Mouse (Mus musculus): ENCODE results near the gene Odam.

Gene Odam

GRCm38 (mm10) chr5:87884729-87885128 is at the start of gene Odam:
Odam (plus strand) TSS chr5:87885029.
- no peak for DNase-seq (ENCODE audit: low spot score)

GRCm38 (mm10) chr5:87855136-87855716 is 29.6 kb upstream of the Odam start:
- no peak for DNase-seq (ENCODE audit: low spot score)

- DNase-seq (ENCODE audit: low spot score): peak; percentile 38
Measured at GRCm38 (mm10) chr5:87870084-87870483, 14.7 kb upstream of the Odam start.

GRCm38 (mm10) chr5:87871423-87871822 is 13.4 kb upstream of the Odam start:
- no peak for DNase-seq (ENCODE audit: low spot score)

- no peak for DNase-seq (ENCODE audit: low spot score)
Measured at GRCm38 (mm10) chr5:87925372-87925771, 40.5 kb downstream of the Odam start, which contains the start of gene Csn3. Csn3 (plus strand) TSS chr5:87925579.

- no peak for DNase-seq (ENCODE audit: low spot score)
Measured at GRCm38 (mm10) chr5:87931603-87932002, 46.8 kb downstream of the Odam start.

GRCm38 (mm10) chr5:87940752-87941151 is 55.9 kb downstream of the Odam start:
- DNase-seq (ENCODE audit: low spot score): no peak

- DNase-seq (ENCODE audit: low spot score): no peak
Measured at GRCm38 (mm10) chr5:87942515-87942914, 57.7 kb downstream of the Odam start.

All from urinary bladder, postnatal 14 days (tissue).